Mouse (Mus musculus) layer of hippocampus, adult 2 months (tissue): Measurements from ENCODE around the gene Vapb. TPM values are rescaled to one million over a fixed set of nuclear protein-coding genes. Genes with fewer than 3 reads are reported as not detected.

ENCODE experiments used
- DNase-seq, 2 experiments: peaks; one replicate each; pipeline ENCODE4 v3.0.0; 2022; ENCODE audit warnings: low spot score in 2 of 2
- H3K27ac ChIP-seq: fragments of 200-600 bp; 2 replicates; pipeline ENCODE4 v1.8.1; 2022
- H3K4me3 ChIP-seq: fragments of 200-600 bp; 2 replicates; pipeline ENCODE4 v1.8.1; 2022; ENCODE audit warnings: mild to moderate bottlenecking
- CTCF ChIP-seq: fragments of 200-600 bp; conservative IDR thresholded peaks from 2 replicates; pipeline ENCODE4 v1.8.1; 2022; ENCODE audit warnings: antibody characterized with exemption, mild to moderate bottlenecking, moderate library complexity
- total RNA-seq, 2 experiments: library from RNA; stranded (reverse); gene quantifications; 2 replicates each; pipeline ENCODE4 v1.2.3; 2021

The Vapb gene
- total RNA-seq, 2 experiments from 2014 or later = 112 to 113 TPM

- TF ChIP-seq CTCF = no peak
- no peak for DNase-seq
- no peak overlapping the region for H3K4me3 ChIP-seq
- H3K27ac ChIP-seq = no peak overlapping the region
Measured at GRCm38 (mm10) chr2:173784366-173784765, 47.1 kb downstream of the Vapb start.

GRCm38 (mm10) chr2:173784884-173785283 lies 47.6 kb downstream of the Vapb start:
- TF ChIP-seq CTCF = no peak
- Histone ChIP-seq H3K27ac (no peak overlapping the region), H3K4me3 (no peak overlapping the region)
- no peak for DNase-seq

- no peak for TF ChIP-seq CTCF
- H3K4me3 ChIP-seq = no peak overlapping the region
- H3K27ac ChIP-seq = no peak overlapping the region
- peak in 1 of 2 experiments; percentile 9 for DNase-seq
Measured at GRCm38 (mm10) chr2:173789945-173790804, 52.9 kb downstream of the Vapb start.

GRCm38 (mm10) chr2:173791904-173792757 lies 54.8 kb downstream of the Vapb start:
- no peak for DNase-seq
- Histone ChIP-seq H3K4me3 (no peak overlapping the region), H3K27ac (no peak overlapping the region)
- no peak for TF ChIP-seq CTCF

- TF ChIP-seq CTCF = no peak
- no peak overlapping the region for H3K27ac ChIP-seq
- DNase-seq = no peak
- H3K4me3 ChIP-seq = no peak overlapping the region
Measured at GRCm38 (mm10) chr2:173794018-173794417, 56.7 kb downstream of the Vapb start.

GRCm38 (mm10) chr2:173794531-173795510 lies 57.5 kb downstream of the Vapb start:
- H3K27ac ChIP-seq = no peak overlapping the region
- H3K4me3 ChIP-seq = no peak overlapping the region
- DNase-seq = no peak
- TF ChIP-seq CTCF = no peak

GRCm38 (mm10) chr2:173795801-173796673 lies 58.7 kb downstream of the Vapb start:
- Histone ChIP-seq H3K4me3 (no peak overlapping the region), H3K27ac (no peak overlapping the region)
- no peak for DNase-seq
- TF ChIP-seq CTCF = no peak

GRCm38 (mm10) chr2:173796674-173796963 lies 59.3 kb downstream of the Vapb start:
- DNase-seq = no peak
- no peak overlapping the region for H3K27ac ChIP-seq
- H3K4me3 ChIP-seq = no peak overlapping the region
- TF ChIP-seq CTCF = no peak

GRCm38 (mm10) chr2:173799513-173799912 lies 62.2 kb downstream of the Vapb start:
- no peak for TF ChIP-seq CTCF
- Histone ChIP-seq H3K27ac (no peak overlapping the region), H3K4me3 (no peak overlapping the region)
- no peak for DNase-seq

- no peak for TF ChIP-seq CTCF
- H3K27ac ChIP-seq = no peak overlapping the region
- no peak overlapping the region for H3K4me3 ChIP-seq
- DNase-seq = no peak
Measured at GRCm38 (mm10) chr2:173800566-173800965, 63.3 kb downstream of the Vapb start.

GRCm38 (mm10) chr2:173801405-173801876 lies 64.1 kb downstream of the Vapb start:
- DNase-seq = no peak
- Histone ChIP-seq H3K27ac (no peak overlapping the region), H3K4me3 (no peak overlapping the region)
- no peak for TF ChIP-seq CTCF
